Mouse (Mus musculus): Measurements from ENCODE around the gene Castor1.

The Castor1 gene

DNA sequence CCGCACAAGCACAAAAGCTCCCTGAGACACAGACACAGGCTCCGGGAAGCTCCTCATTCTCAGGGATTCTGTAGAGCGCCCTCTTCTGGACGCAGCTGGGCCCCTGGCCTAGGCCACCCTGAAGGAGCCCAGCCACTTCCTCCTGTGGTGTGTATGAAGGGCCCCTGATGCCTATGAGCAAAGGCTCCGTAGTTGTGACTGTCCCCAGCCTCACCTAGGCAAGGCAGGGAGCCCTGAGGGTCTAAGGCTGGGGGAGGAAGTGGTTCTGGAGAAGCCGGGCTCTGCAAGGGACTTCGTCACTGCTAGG lies 43.1 kb downstream of the Castor1 start:
- DNase-seq (ENCODE audit: extremely low read depth, low read depth, low spot score) = no peak

DNA sequence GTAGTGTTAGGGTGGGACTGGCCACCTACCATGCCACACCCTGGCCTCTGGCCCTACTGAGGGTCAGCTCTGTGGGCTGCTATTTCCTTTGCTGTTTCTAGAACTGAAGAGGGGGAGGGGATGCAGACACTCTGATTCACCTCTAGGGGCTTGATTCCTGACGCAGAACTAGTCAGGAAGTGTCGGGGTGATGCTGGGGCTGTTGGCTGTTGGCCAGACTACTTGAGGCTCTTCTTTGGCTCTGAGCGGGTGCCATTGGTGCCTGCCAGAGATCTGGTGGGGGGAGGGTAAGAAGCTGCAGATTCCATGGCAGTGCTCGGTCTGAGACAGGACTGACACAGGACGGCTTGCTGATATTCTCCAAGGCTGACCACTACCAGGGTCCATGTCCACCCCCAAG lies 43.9 kb downstream of the Castor1 start:
- no peak for DNase-seq (ENCODE audit: extremely low read depth, low read depth, low spot score)

- DNase-seq (ENCODE audit: extremely low read depth, low read depth, low spot score) = no peak
Observed at GRCm38 (mm10) chr11:4262847-4263246, 44.8 kb downstream of the Castor1 start.

DNA sequence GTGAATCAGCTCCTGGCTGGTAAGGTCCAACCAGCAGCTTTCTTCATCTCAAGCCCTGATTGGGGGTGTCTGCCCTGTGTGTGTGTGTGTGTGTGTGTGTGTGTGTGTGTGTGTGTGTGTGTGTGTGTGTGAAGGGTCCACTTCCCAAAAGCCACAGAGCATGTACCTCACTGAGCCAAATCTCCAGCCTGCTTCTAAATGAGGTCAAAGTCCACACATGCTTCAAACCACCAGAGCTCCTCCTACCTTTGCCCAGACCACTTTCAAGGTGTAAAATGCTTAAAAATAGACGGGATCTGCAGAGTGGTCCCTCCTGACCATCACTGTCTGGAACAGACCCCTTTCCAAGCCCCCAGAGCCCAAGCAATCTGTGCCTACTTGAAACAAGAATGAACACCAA lies 45.3 kb downstream of the Castor1 start:
- no peak for DNase-seq (ENCODE audit: extremely low read depth, low read depth, low spot score)

GRCm38 (mm10) chr11:4264066-4264465 lies 46.0 kb downstream of the Castor1 start:
- no peak for DNase-seq (ENCODE audit: extremely low read depth, low read depth, low spot score)

DNA sequence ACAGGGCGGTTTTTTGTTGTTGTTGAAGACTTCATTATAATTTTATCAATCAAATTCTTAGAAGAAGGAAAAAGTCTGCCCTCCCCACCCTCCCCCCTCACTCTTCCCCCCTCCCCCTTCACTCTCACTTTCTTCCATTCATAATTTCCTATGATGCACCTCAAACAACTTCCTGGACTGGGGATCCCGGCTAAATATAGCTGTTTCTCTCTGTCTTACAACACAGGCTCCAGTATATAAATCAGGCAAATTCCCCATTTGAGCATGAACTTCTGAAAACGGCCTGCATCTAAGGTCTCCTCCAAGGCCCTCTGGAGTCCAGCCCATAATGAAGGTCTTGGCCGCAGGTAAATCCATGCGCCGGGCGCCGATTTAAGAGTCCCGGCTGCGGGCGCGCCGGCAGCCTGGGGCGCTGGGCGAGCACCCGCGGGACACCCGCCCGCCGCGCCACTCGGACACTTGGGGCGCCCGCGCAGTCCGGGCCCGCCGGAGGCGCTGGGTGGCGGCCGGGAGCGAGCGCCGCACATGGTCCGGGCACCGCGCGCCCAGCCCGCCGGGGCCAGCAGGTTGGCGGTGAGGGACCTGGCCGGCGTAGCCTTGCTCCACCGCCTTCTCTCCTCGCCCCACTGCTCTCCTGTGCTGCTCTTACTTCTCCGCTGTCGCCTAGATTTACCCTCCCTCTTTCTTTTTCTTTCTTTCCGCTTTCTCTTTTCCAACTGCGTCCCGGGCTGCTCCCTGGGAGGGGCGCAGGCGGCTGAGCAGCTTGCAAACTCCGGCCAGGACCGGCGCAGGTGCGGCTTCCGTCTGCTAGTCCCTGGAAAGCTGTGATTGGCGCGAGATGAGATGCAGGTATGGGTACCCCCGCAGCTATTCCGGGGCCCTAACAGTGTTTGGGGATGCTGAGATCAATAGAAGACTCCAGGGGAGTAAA lies 48.5 kb downstream of the Castor1 start:
- DNase-seq (ENCODE audit: extremely low read depth, low read depth, low spot score) = no peak

DNA sequence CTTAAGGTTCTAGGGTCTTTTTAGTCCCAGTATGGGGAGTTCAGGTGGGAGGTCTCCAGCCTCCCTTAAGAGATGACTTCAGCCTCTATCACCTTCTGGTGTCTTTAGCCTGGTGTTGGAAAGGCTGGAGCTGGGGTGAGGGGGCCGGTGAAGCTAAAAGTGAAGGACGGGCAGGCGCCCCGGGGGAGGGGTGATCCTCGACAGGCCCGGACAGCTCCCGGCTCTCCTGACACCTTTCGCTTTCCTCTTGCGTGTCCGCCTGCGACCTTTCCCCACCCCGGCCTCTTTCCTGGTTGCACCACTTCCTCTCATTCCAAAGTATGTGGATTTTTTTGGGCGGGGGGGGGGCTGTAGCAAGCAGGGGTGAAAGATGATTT lies 49.2 kb downstream of the Castor1 start:
- no peak for DNase-seq (ENCODE audit: extremely low read depth, low read depth, low spot score)

DNA sequence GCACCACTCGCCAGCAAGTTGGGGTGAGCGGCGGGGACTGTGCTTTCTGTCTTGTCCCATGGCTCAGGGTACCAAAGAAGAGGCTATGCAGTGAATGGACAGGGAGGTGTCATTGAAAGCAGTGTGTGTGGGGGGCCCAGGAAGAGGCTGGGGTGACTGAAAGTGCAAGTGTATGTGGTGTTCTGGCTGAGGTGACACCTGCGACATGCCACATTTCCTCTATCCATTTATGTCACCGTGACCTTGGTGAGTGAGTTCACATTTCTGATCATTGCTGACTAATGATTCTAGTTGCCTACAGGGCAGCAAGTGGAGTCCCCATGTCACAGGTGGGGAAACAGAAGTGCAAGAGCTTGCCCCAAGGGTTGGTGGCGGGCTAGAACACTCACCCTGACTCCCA lies 50.5 kb downstream of the Castor1 start:
- no peak for DNase-seq (ENCODE audit: extremely low read depth, low read depth, low spot score)

- DNase-seq (ENCODE audit: extremely low read depth, low read depth, low spot score) = no peak
Observed at GRCm38 (mm10) chr11:4270744-4271459, 52.9 kb downstream of the Castor1 start.

DNA sequence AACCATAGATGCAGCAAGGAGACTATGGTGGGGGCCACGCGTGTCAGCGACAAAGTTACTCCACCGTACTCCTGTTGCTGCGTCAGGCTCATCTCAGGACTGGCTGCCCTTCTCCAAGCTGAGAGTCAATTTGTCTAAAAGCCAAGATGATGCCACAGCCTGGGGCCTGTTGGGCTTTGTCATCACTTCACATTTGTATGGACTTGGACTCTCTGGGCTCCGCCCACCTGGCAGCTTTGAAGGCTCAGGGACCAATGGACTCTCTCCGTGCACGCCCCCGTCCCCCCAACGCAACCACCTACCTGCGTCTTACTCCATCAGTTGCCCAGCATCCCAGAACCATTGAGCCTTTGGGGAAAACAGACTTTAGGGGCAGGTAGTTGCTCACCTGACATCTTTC lies 53.5 kb downstream of the Castor1 start:
- DNase-seq (ENCODE audit: extremely low read depth, low read depth, low spot score) = no peak
